Mouse (Mus musculus): ENCODE results near the gene Gabrq. TPM values are rescaled to one million over a fixed set of nuclear protein-coding genes. Genes with fewer than 3 reads are reported as not detected.

Gene Gabrq
- polyA plus RNA-seq (2012; rRNA removed): 0.03 and 0.05 TPM in 2 replicates

GRCm38 (mm10) chrX:72824776-72825588 lies at the start of gene Gabrq:
Gene Gabrq, plus strand, starts transcription at chrX:72825178.
- Histone ChIP-seq H3K27ac (ENCODE audit: insufficient read depth, low read depth, low read length) (no peak within 1 kb of the TSS), H3K4me3 (ENCODE audit: low read depth, low read length) (peak within 1 kb of the TSS; percentile 26), H3K4me1 (ENCODE audit: control insufficient read depth, insufficient read depth, insufficient read length, low read length) (0 out of 2 replicates have a peak, but pooled peaks cover 3% of the 10 kb centered on the region), H3K36me3 (ENCODE audit: control insufficient read depth, insufficient read depth, low read length) (no peaks in the 10 kb centered on the region), H3K27me3 (ENCODE audit: control insufficient read depth, insufficient read depth, low read length) (no peaks in the 10 kb centered on the region)
- TF ChIP-seq POLR2A (IDR thresholded peaks at IDR 0.05; ENCODE audit: low read depth, low read length) (no peak), CTCF (IDR thresholded peaks at IDR 0.05; ENCODE audit: extremely low read depth, insufficient read length, insufficient replicate concordance, low read depth, low read length) (no peak)
- 30% methylated on average over 40 of the region's 43 CpGs for WGBS

- WGBS: 14% methylated on average over 1 of the region's 1 CpGs
- TF ChIP-seq CTCF (IDR thresholded peaks at IDR 0.05; ENCODE audit: extremely low read depth, insufficient read length, insufficient replicate concordance, low read depth, low read length): no peak
- no peak for TF ChIP-seq POLR2A (IDR thresholded peaks at IDR 0.05; ENCODE audit: low read depth, low read length)
- no peaks in the 10 kb centered on the region for H3K36me3 ChIP-seq (ENCODE audit: control insufficient read depth, insufficient read depth, low read length)
- no peaks in the 10 kb centered on the region for H3K27me3 ChIP-seq (ENCODE audit: control insufficient read depth, insufficient read depth, low read length)
- H3K4me3 ChIP-seq (ENCODE audit: low read depth, low read length): no peak overlapping the region
- no peak overlapping the region for H3K27ac ChIP-seq (ENCODE audit: insufficient read depth, low read depth, low read length)
- no peaks in the 10 kb centered on the region for H3K4me1 ChIP-seq (ENCODE audit: control insufficient read depth, insufficient read depth, insufficient read length, low read length)
Observed at GRCm38 (mm10) chrX:72788773-72789557, 36.0 kb upstream of the Gabrq start.

GRCm38 (mm10) chrX:72789558-72789871 lies 35.5 kb upstream of the Gabrq start:
- no peak overlapping the region for H3K4me3 ChIP-seq (ENCODE audit: low read depth, low read length)
- no peak overlapping the region for H3K27ac ChIP-seq (ENCODE audit: insufficient read depth, low read depth, low read length)
- H3K4me1 ChIP-seq (ENCODE audit: control insufficient read depth, insufficient read depth, insufficient read length, low read length): no peaks in the 10 kb centered on the region
- H3K36me3 ChIP-seq (ENCODE audit: control insufficient read depth, insufficient read depth, low read length): no peaks in the 10 kb centered on the region
- H3K27me3 ChIP-seq (ENCODE audit: control insufficient read depth, insufficient read depth, low read length): no peaks in the 10 kb centered on the region
- TF ChIP-seq POLR2A (IDR thresholded peaks at IDR 0.05; ENCODE audit: low read depth, low read length) (no peak), CTCF (IDR thresholded peaks at IDR 0.05; ENCODE audit: extremely low read depth, insufficient read length, insufficient replicate concordance, low read depth, low read length) (no peak)

GRCm38 (mm10) chrX:72819594-72819993 lies 5.4 kb upstream of the Gabrq start:
- 5% methylated on average over 5 of the region's 5 CpGs for WGBS
- peak; percentile 70; the same call in 1 of the 2 replicates for TF ChIP-seq CTCF (IDR thresholded peaks at IDR 0.05; ENCODE audit: extremely low read depth, insufficient read length, insufficient replicate concordance, low read depth, low read length)
- no peak for TF ChIP-seq POLR2A (IDR thresholded peaks at IDR 0.05; ENCODE audit: low read depth, low read length)
- H3K4me3 ChIP-seq (ENCODE audit: low read depth, low read length): no peak overlapping the region
- H3K27me3 ChIP-seq (ENCODE audit: control insufficient read depth, insufficient read depth, low read length): no peaks in the 10 kb centered on the region
- H3K4me1 ChIP-seq (ENCODE audit: control insufficient read depth, insufficient read depth, insufficient read length, low read length): no peaks in the 10 kb centered on the region
- H3K27ac ChIP-seq (ENCODE audit: insufficient read depth, low read depth, low read length): no peak overlapping the region
- H3K36me3 ChIP-seq (ENCODE audit: control insufficient read depth, insufficient read depth, low read length): no peaks in the 10 kb centered on the region

GRCm38 (mm10) chrX:72823310-72823709 lies 1.7 kb upstream of the Gabrq start:
- no peak overlapping the region for H3K27ac ChIP-seq (ENCODE audit: insufficient read depth, low read depth, low read length)
- H3K4me3 ChIP-seq (ENCODE audit: low read depth, low read length): no peak overlapping the region
- TF ChIP-seq CTCF (IDR thresholded peaks at IDR 0.05; ENCODE audit: extremely low read depth, insufficient read length, insufficient replicate concordance, low read depth, low read length) (no peak), POLR2A (IDR thresholded peaks at IDR 0.05; ENCODE audit: low read depth, low read length) (no peak)
- H3K4me1 ChIP-seq (ENCODE audit: control insufficient read depth, insufficient read depth, insufficient read length, low read length): 0 out of 2 replicates have a peak, but pooled peaks cover 3% of the 10 kb centered on the region
- WGBS: 77% methylated on average over 2 of the region's 2 CpGs
- no peaks in the 10 kb centered on the region for H3K27me3 ChIP-seq (ENCODE audit: control insufficient read depth, insufficient read depth, low read length)
- H3K36me3 ChIP-seq (ENCODE audit: control insufficient read depth, insufficient read depth, low read length): no peaks in the 10 kb centered on the region

GRCm38 (mm10) chrX:72825589-72825905 lies 569 bp downstream of the Gabrq start:
- Histone ChIP-seq H3K4me3 (ENCODE audit: low read depth, low read length) (peak overlapping the region; percentile 26), H3K36me3 (ENCODE audit: control insufficient read depth, insufficient read depth, low read length) (no peaks in the 10 kb centered on the region), H3K27ac (ENCODE audit: insufficient read depth, low read depth, low read length) (no peak overlapping the region), H3K4me1 (ENCODE audit: control insufficient read depth, insufficient read depth, insufficient read length, low read length) (0 out of 2 replicates have a peak, but pooled peaks cover 3% of the 10 kb centered on the region), H3K27me3 (ENCODE audit: control insufficient read depth, insufficient read depth, low read length) (no peaks in the 10 kb centered on the region)
- WGBS: 48% methylated on average over 7 of the region's 7 CpGs
- TF ChIP-seq POLR2A (IDR thresholded peaks at IDR 0.05; ENCODE audit: low read depth, low read length): no peak
- TF ChIP-seq CTCF (IDR thresholded peaks at IDR 0.05; ENCODE audit: extremely low read depth, insufficient read length, insufficient replicate concordance, low read depth, low read length): no peak

Other genes starting within 250 kb of the Gabrq start
- gene Gabra3, start 168.3 kb upstream of the Gabrq start, polyA plus RNA-seq (2012; rRNA removed): 0.19 and 0.49 TPM in 2 replicates
- gene Cetn2, start 93.2 kb downstream of the Gabrq start, polyA plus RNA-seq (2012; rRNA removed): 0.28 and 0.46 TPM in 2 replicates
- 3.2 and 7.2 TPM in 2 replicates for gene Nsdhl, start 93.4 kb downstream of the Gabrq start, polyA plus RNA-seq (2012; rRNA removed)
- 0.03 and 0.18 TPM in 2 replicates for gene Zfp185, start 162.2 kb downstream of the Gabrq start, polyA plus RNA-seq (2012; rRNA removed)
- not detected in 2 replicates for gene Pnma5, start 211.9 kb downstream of the Gabrq start, polyA plus RNA-seq (2012; rRNA removed)
- gene Pnma3, start 239.6 kb downstream of the Gabrq start, polyA plus RNA-seq (2012; rRNA removed): not detected in 2 replicates